Mouse (Mus musculus): ENCODE data around the gene Cdc42ep3.

Cdc42ep3 gene

GRCm38 (mm10) chr17:79354444-79355270 is at the start of gene Cdc42ep3:
TSS of gene Cdc42ep3 (minus strand) at chr17:79355091.
- peak; percentile 86 for DNase-seq (ENCODE audit: low read depth, low spot score)

GRCm38 (mm10) chr17:79400356-79400755 is 45.5 kb upstream of the Cdc42ep3 start:
- DNase-seq (ENCODE audit: low read depth, low spot score) = no peak

- DNase-seq (ENCODE audit: low read depth, low spot score) = no peak
These were observed 43.5 kb upstream of the Cdc42ep3 start for GRCm38 (mm10) chr17:79398416-79398815.

GRCm38 (mm10) chr17:79394799-79395198 is 39.9 kb upstream of the Cdc42ep3 start:
- no peak for DNase-seq (ENCODE audit: low read depth, low spot score)

GRCm38 (mm10) chr17:79393886-79394285 is 39.0 kb upstream of the Cdc42ep3 start:
- DNase-seq (ENCODE audit: low read depth, low spot score) = no peak

GRCm38 (mm10) chr17:79387465-79388066 is 32.7 kb upstream of the Cdc42ep3 start:
- no peak for DNase-seq (ENCODE audit: low read depth, low spot score)

GRCm38 (mm10) chr17:79381485-79381884 is 26.6 kb upstream of the Cdc42ep3 start:
- DNase-seq (ENCODE audit: low read depth, low spot score) = no peak

GRCm38 (mm10) chr17:79379191-79379590 is 24.3 kb upstream of the Cdc42ep3 start:
- peak; percentile 69 for DNase-seq (ENCODE audit: low read depth, low spot score)

GRCm38 (mm10) chr17:79376434-79377210 is 21.7 kb upstream of the Cdc42ep3 start:
- DNase-seq (ENCODE audit: low read depth, low spot score) = no peak

GRCm38 (mm10) chr17:79372973-79373372 is 18.1 kb upstream of the Cdc42ep3 start:
- DNase-seq (ENCODE audit: low read depth, low spot score) = no peak

GRCm38 (mm10) chr17:79364749-79365450 is 10.0 kb upstream of the Cdc42ep3 start:
- no peak for DNase-seq (ENCODE audit: low read depth, low spot score)

GRCm38 (mm10) chr17:79356071-79356601 is 1.2 kb upstream of the Cdc42ep3 start:
- peak; percentile 31 for DNase-seq (ENCODE audit: low read depth, low spot score)

- DNase-seq (ENCODE audit: low read depth, low spot score) = peak; percentile 79
These were observed 540 bp upstream of the Cdc42ep3 start for GRCm38 (mm10) chr17:79355271-79355991.

- DNase-seq (ENCODE audit: low read depth, low spot score) = no peak
These were observed 782 bp downstream of the Cdc42ep3 start for GRCm38 (mm10) chr17:79354174-79354443.

- DNase-seq (ENCODE audit: low read depth, low spot score) = peak; percentile 16
These were observed 1.3 kb downstream of the Cdc42ep3 start for GRCm38 (mm10) chr17:79353446-79354173.

- no peak for DNase-seq (ENCODE audit: low read depth, low spot score)
These were observed 4.1 kb downstream of the Cdc42ep3 start for GRCm38 (mm10) chr17:79350751-79351191.

- DNase-seq (ENCODE audit: low read depth, low spot score) = no peak
These were observed 5.5 kb downstream of the Cdc42ep3 start for GRCm38 (mm10) chr17:79349371-79349770.

- DNase-seq (ENCODE audit: low read depth, low spot score) = peak; percentile 70
These were observed 6.8 kb downstream of the Cdc42ep3 start for GRCm38 (mm10) chr17:79347920-79348589.

GRCm38 (mm10) chr17:79347291-79347690 is 7.6 kb downstream of the Cdc42ep3 start:
- DNase-seq (ENCODE audit: low read depth, low spot score) = peak; percentile 7

All from CD4-positive, CD25-positive, alpha-beta regulatory T cell, adult 2 months (primary cell).